Mouse (Mus musculus): ENCODE data around the gene Ctdnep1. TPM values are rescaled to one million over a fixed set of nuclear protein-coding genes. Genes with fewer than 3 reads are reported as not detected.
A peak's percentile ranks its signal among the peaks of the same experiment; 100 is the strongest.

Gene Ctdnep1
- polyA plus RNA-seq, 1 experiment from 2014 or later: 20.6 TPM

- Histone ChIP-seq H3K27ac (ENCODE audit: low read length) (peak overlapping the region; percentile 27), H3K9me3 (ENCODE audit: control insufficient read depth, low read length) (no peaks in the 10 kb centered on the region), H3K4me1 (replicated peaks; ENCODE audit: control insufficient read depth, insufficient read depth, low read length) (peaks cover 40% of the 10 kb centered on the region), H3K36me3 (ENCODE audit: control insufficient read depth, insufficient read depth, low read length) (peaks cover 8% of the 10 kb centered on the region), H3K27me3 (ENCODE audit: control insufficient read depth, insufficient read depth, low read depth, low read length) (0 out of 2 replicates have a peak, but pooled peaks cover under 1% of the 10 kb centered on the region), H3K9ac (ENCODE audit: low read length) (no peak overlapping the region; the same call in 1 of the 2 replicates), H3K4me2 (ENCODE audit: low read depth, low read length) (peak overlapping the region; percentile 46), H3K4me3 (ENCODE audit: low read length) (peak overlapping the region; percentile 1; the same call in 1 of the 2 replicates)
- WGBS: 15% methylated on average over 12 of the region's 12 CpGs
- ATAC-seq (ENCODE audit: low read depth): peak; percentile 3; the same call in 1 of the 2 replicates
These were observed 47.6 kb downstream of the Ctdnep1 start for GRCm38 (mm10) chr11:70028401-70029129.

GRCm38 (mm10) chr11:70029130-70029801, 48.3 kb downstream of the Ctdnep1 start:
- H3K27me3 ChIP-seq (ENCODE audit: control insufficient read depth, insufficient read depth, low read depth, low read length): no peaks in the 10 kb centered on the region
- peak overlapping the region; percentile 14; the same call in 1 of the 2 replicates for H3K9ac ChIP-seq (ENCODE audit: low read length)
- peak overlapping the region; percentile 27; the same call in 1 of the 2 replicates for H3K27ac ChIP-seq (ENCODE audit: low read length)
- H3K4me3 ChIP-seq (ENCODE audit: low read length): peak overlapping the region; percentile 11; the same call in 1 of the 2 replicates
- peaks cover 37% of the 10 kb centered on the region for H3K4me1 ChIP-seq (replicated peaks; ENCODE audit: control insufficient read depth, insufficient read depth, low read length)
- peaks cover 8% of the 10 kb centered on the region for H3K36me3 ChIP-seq (ENCODE audit: control insufficient read depth, insufficient read depth, low read length)
- H3K4me2 ChIP-seq (ENCODE audit: low read depth, low read length): peak overlapping the region; percentile 46
- WGBS: under 1% methylated on average over 20 of the region's 20 CpGs
- ATAC-seq (ENCODE audit: low read depth): peak; percentile 78
- H3K9me3 ChIP-seq (ENCODE audit: control insufficient read depth, low read length): no peaks in the 10 kb centered on the region

GRCm38 (mm10) chr11:70029829-70030550, 49.0 kb downstream of the Ctdnep1 start:
- no peaks in the 10 kb centered on the region for H3K9me3 ChIP-seq (ENCODE audit: control insufficient read depth, low read length)
- no peak overlapping the region for H3K4me3 ChIP-seq (ENCODE audit: low read length)
- no peaks in the 10 kb centered on the region for H3K27me3 ChIP-seq (ENCODE audit: control insufficient read depth, insufficient read depth, low read depth, low read length)
- peak overlapping the region; percentile 46; the same call in 1 of the 2 replicates for H3K4me2 ChIP-seq (ENCODE audit: low read depth, low read length)
- peaks cover 37% of the 10 kb centered on the region for H3K4me1 ChIP-seq (replicated peaks; ENCODE audit: control insufficient read depth, insufficient read depth, low read length)
- no peak for ATAC-seq (ENCODE audit: low read depth)
- peaks cover 8% of the 10 kb centered on the region for H3K36me3 ChIP-seq (ENCODE audit: control insufficient read depth, insufficient read depth, low read length)
- no peak overlapping the region for H3K9ac ChIP-seq (ENCODE audit: low read length)
- H3K27ac ChIP-seq (ENCODE audit: low read length): no peak overlapping the region
- WGBS: 42% methylated on average over 11 of the region's 11 CpGs

GRCm38 (mm10) chr11:70030651-70031320, 49.8 kb downstream of the Ctdnep1 start:
- Histone ChIP-seq H3K27ac (ENCODE audit: low read length) (no peak overlapping the region), H3K4me2 (ENCODE audit: low read depth, low read length) (no peak overlapping the region), H3K9me3 (ENCODE audit: control insufficient read depth, low read length) (no peaks in the 10 kb centered on the region), H3K27me3 (ENCODE audit: control insufficient read depth, insufficient read depth, low read depth, low read length) (no peaks in the 10 kb centered on the region), H3K4me3 (ENCODE audit: low read length) (no peak overlapping the region), H3K36me3 (ENCODE audit: control insufficient read depth, insufficient read depth, low read length) (peaks cover 8% of the 10 kb centered on the region), H3K9ac (ENCODE audit: low read length) (no peak overlapping the region), H3K4me1 (replicated peaks; ENCODE audit: control insufficient read depth, insufficient read depth, low read length) (peaks cover 37% of the 10 kb centered on the region)
- WGBS: 88% methylated on average over 28 of the region's 28 CpGs
- ATAC-seq (ENCODE audit: low read depth): no peak

GRCm38 (mm10) chr11:70031321-70031670, 50.3 kb downstream of the Ctdnep1 start:
- 96% methylated on average over 11 of the region's 11 CpGs for WGBS
- Histone ChIP-seq H3K36me3 (ENCODE audit: control insufficient read depth, insufficient read depth, low read length) (peaks cover 8% of the 10 kb centered on the region), H3K27me3 (ENCODE audit: control insufficient read depth, insufficient read depth, low read depth, low read length) (no peaks in the 10 kb centered on the region), H3K9ac (ENCODE audit: low read length) (no peak overlapping the region), H3K9me3 (ENCODE audit: control insufficient read depth, low read length) (no peaks in the 10 kb centered on the region), H3K27ac (ENCODE audit: low read length) (no peak overlapping the region), H3K4me2 (ENCODE audit: low read depth, low read length) (no peak overlapping the region), H3K4me1 (replicated peaks; ENCODE audit: control insufficient read depth, insufficient read depth, low read length) (peaks cover 34% of the 10 kb centered on the region), H3K4me3 (ENCODE audit: low read length) (no peak overlapping the region)
- no peak for ATAC-seq (ENCODE audit: low read depth)

GRCm38 (mm10) chr11:70038174-70038573, 57.2 kb downstream of the Ctdnep1 start:
- WGBS: 74% methylated on average over 7 of the region's 7 CpGs
- no peak overlapping the region for H3K27ac ChIP-seq (ENCODE audit: low read length)
- no peak overlapping the region for H3K9ac ChIP-seq (ENCODE audit: low read length)
- no peak for ATAC-seq (ENCODE audit: low read depth)
- no peak overlapping the region for H3K4me3 ChIP-seq (ENCODE audit: low read length)
- H3K4me1 ChIP-seq (replicated peaks; ENCODE audit: control insufficient read depth, insufficient read depth, low read length): no peaks in the 10 kb centered on the region
- H3K4me2 ChIP-seq (ENCODE audit: low read depth, low read length): no peak overlapping the region
- no peaks in the 10 kb centered on the region for H3K27me3 ChIP-seq (ENCODE audit: control insufficient read depth, insufficient read depth, low read depth, low read length)
- no peaks in the 10 kb centered on the region for H3K9me3 ChIP-seq (ENCODE audit: control insufficient read depth, low read length)
- H3K36me3 ChIP-seq (ENCODE audit: control insufficient read depth, insufficient read depth, low read length): peaks cover 8% of the 10 kb centered on the region

- no peaks in the 10 kb centered on the region for H3K4me1 ChIP-seq (replicated peaks; ENCODE audit: control insufficient read depth, insufficient read depth, low read length)
- ATAC-seq (ENCODE audit: low read depth): 0 out of 2 replicates have a peak, but pooled peaks have one; percentile 5
- 92% methylated on average over 10 of the region's 10 CpGs for WGBS
- H3K36me3 ChIP-seq (ENCODE audit: control insufficient read depth, insufficient read depth, low read length): peaks cover 15% of the 10 kb centered on the region
- no peak overlapping the region for H3K4me2 ChIP-seq (ENCODE audit: low read depth, low read length)
- no peak overlapping the region for H3K9ac ChIP-seq (ENCODE audit: low read length)
- no peak overlapping the region for H3K27ac ChIP-seq (ENCODE audit: low read length)
- H3K27me3 ChIP-seq (ENCODE audit: control insufficient read depth, insufficient read depth, low read depth, low read length): no peaks in the 10 kb centered on the region
- no peak overlapping the region for H3K4me3 ChIP-seq (ENCODE audit: low read length)
- H3K9me3 ChIP-seq (ENCODE audit: control insufficient read depth, low read length): no peaks in the 10 kb centered on the region
These were observed 58.7 kb downstream of the Ctdnep1 start for GRCm38 (mm10) chr11:70039631-70040030.

- 83% methylated on average over 7 of the region's 7 CpGs for WGBS
- peaks cover 15% of the 10 kb centered on the region for H3K36me3 ChIP-seq (ENCODE audit: control insufficient read depth, insufficient read depth, low read length)
- H3K4me2 ChIP-seq (ENCODE audit: low read depth, low read length): no peak overlapping the region
These were observed 59.2 kb downstream of the Ctdnep1 start for GRCm38 (mm10) chr11:70040184-70040583.

More at GRCm38 (mm10) chr11:70040184-70040583, 59.2 kb downstream of the Ctdnep1 start:
- H3K27ac ChIP-seq (ENCODE audit: low read length): no peak overlapping the region
- no peaks in the 10 kb centered on the region for H3K9me3 ChIP-seq (ENCODE audit: control insufficient read depth, low read length)
- no peak for ATAC-seq (ENCODE audit: low read depth)
- H3K27me3 ChIP-seq (ENCODE audit: control insufficient read depth, insufficient read depth, low read depth, low read length): no peaks in the 10 kb centered on the region
- no peak overlapping the region for H3K9ac ChIP-seq (ENCODE audit: low read length)
- no peak overlapping the region for H3K4me3 ChIP-seq (ENCODE audit: low read length)
- no peaks in the 10 kb centered on the region for H3K4me1 ChIP-seq (replicated peaks; ENCODE audit: control insufficient read depth, insufficient read depth, low read length)
